In genomic region chr8:94740591-94740990, GRCm38 (mm10) we compare ENCODE assay signal across 29 mouse cellular contexts. TPM values are rescaled to one million over a fixed set of nuclear protein-coding genes. Genes with fewer than 3 reads are reported as not detected.
A peak's percentile ranks its signal among the peaks of the same experiment; 100 is the strongest.
DNase-seq lines count a peak whose midpoint lies in the region; ATAC-seq and TF ChIP-seq lines count a peak whose summit lies in the region.
"Had no signal": no experiment of that assay in that cellular context is flagged by ENCODE, and none has a peak within 500 bp of the region (broad histone marks: within the 10 kb centered on the region; RNA-seq: fewer than 3 reads in every experiment).

No protein-coding gene starts in this region.

- no peak overlapping the region for H3K27ac ChIP-seq in forebrain, embryonic 14.5 days (ENCODE audit: low read depth, low read length)
- no peak overlapping the region for H3K27ac ChIP-seq in forebrain, embryonic 13.5 days
- H3K27ac ChIP-seq in liver, embryonic 14.5 days, result no peak overlapping the region
- H3K27ac ChIP-seq in liver, embryonic 11.5 days (ENCODE audit: low read depth, low read length), result no peak overlapping the region
- H3K27ac ChIP-seq: embryonic facial prominence, embryonic 12.5 days; heart, embryonic 10.5 days; hindbrain, embryonic 15.5 days; kidney, postnatal 0 days; liver, embryonic 12.5 days; midbrain, embryonic 10.5 days; neural tube, embryonic 13.5 days had no signal

- TF ChIP-seq CTCF in liver, embryonic 14.5 days (IDR thresholded peaks at IDR 0.05; ENCODE audit: low read depth), result peak; percentile 40

- H3K27me3 ChIP-seq in forebrain, embryonic 14.5 days (replicated peaks; ENCODE audit: control insufficient read depth, insufficient read depth, low read length), result no peaks in the 10 kb centered on the region
- H3K27me3 ChIP-seq in forebrain, embryonic 13.5 days, result no peaks in the 10 kb centered on the region
- H3K27me3 ChIP-seq in liver, embryonic 14.5 days (ENCODE audit: control insufficient read depth, insufficient read depth, low read length), result no peaks in the 10 kb centered on the region; the same call in 1 of the 2 replicates
- H3K27me3 ChIP-seq in liver, embryonic 11.5 days (replicated peaks; ENCODE audit: control insufficient read depth, insufficient read depth, low read length), result no peaks in the 10 kb centered on the region
- H3K27me3 ChIP-seq: embryonic facial prominence, embryonic 12.5 days; hindbrain, embryonic 15.5 days; neural tube, embryonic 13.5 days; Patski had no signal

- no peak for TF ChIP-seq EP300 in liver, embryonic 14.5 days (IDR thresholded peaks at IDR 0.05; ENCODE audit: low read depth)

- no peaks in the 10 kb centered on the region for H3K36me3 ChIP-seq in forebrain, embryonic 14.5 days (ENCODE audit: control insufficient read depth, insufficient read depth, low read length)
- no peaks in the 10 kb centered on the region for H3K36me3 ChIP-seq in forebrain, embryonic 13.5 days (ENCODE audit: poor library complexity, severe bottlenecking)
- no peaks in the 10 kb centered on the region for H3K36me3 ChIP-seq in liver, embryonic 14.5 days (replicated peaks; ENCODE audit: control insufficient read depth, insufficient read depth, low read depth)
- no peaks in the 10 kb centered on the region for H3K36me3 ChIP-seq in liver, embryonic 11.5 days (ENCODE audit: control insufficient read depth, insufficient read depth, low read length)
- H3K36me3 ChIP-seq: embryonic facial prominence, embryonic 12.5 days; heart, embryonic 10.5 days; hindbrain, embryonic 15.5 days; liver, embryonic 12.5 days; midbrain, embryonic 10.5 days; neural tube, embryonic 13.5 days had no signal

- WGBS in forebrain, embryonic 14.5 days, result 89% methylated on average over 3 of the region's 3 CpGs
- 89% methylated on average over 3 of the region's 3 CpGs for WGBS in forebrain, embryonic 13.5 days
- WGBS in liver, embryonic 14.5 days (ENCODE audit: insufficient replicate concordance), result 72% methylated on average over 3 of the region's 3 CpGs
- 78% methylated on average over 3 of the region's 3 CpGs for WGBS in liver, embryonic 11.5 days

- H3K9me3 ChIP-seq in forebrain, embryonic 14.5 days (replicated peaks; ENCODE audit: control insufficient read depth, low read length), result no peaks in the 10 kb centered on the region
- no peaks in the 10 kb centered on the region for H3K9me3 ChIP-seq in forebrain, embryonic 13.5 days (replicated peaks)
- peaks cover 2% of the 10 kb centered on the region; the same call in 1 of the 2 replicates for H3K9me3 ChIP-seq in liver, embryonic 14.5 days (ENCODE audit: control insufficient read depth, low read length)
- H3K9me3 ChIP-seq in liver, embryonic 11.5 days (ENCODE audit: control insufficient read depth, low read length), result peaks cover 3% of the 10 kb centered on the region
- H3K9me3 ChIP-seq: embryonic facial prominence, embryonic 12.5 days; heart, embryonic 10.5 days; hindbrain, embryonic 15.5 days; liver, embryonic 12.5 days; midbrain, embryonic 10.5 days had no signal

- no peak overlapping the region for H3K9ac ChIP-seq in forebrain, embryonic 14.5 days (ENCODE audit: low read length)
- no peak overlapping the region for H3K9ac ChIP-seq in forebrain, embryonic 13.5 days
- no peak overlapping the region for H3K9ac ChIP-seq in liver, embryonic 14.5 days (replicated peaks)
- no peak overlapping the region for H3K9ac ChIP-seq in liver, embryonic 11.5 days (ENCODE audit: low read depth, low read length)
- H3K9ac ChIP-seq: embryonic facial prominence, embryonic 12.5 days; hindbrain, embryonic 15.5 days; liver, embryonic 12.5 days; neural tube, embryonic 13.5 days had no signal

- DNase-seq in forebrain, embryonic 14.5 days (ENCODE audit: low spot score), result peak; percentile 0
- no peak for DNase-seq in liver, embryonic 14.5 days (ENCODE audit: low read depth in 3 of 3, low spot score in 3 of 3)
- no peak for DNase-seq in liver, embryonic 11.5 days (ENCODE audit: low spot score)
- peak; percentile 7 to 14 for DNase-seq in B cell, adult 2 months
- DNase-seq in R1 (ENCODE audit: low read depth, low spot score), result peak; percentile 43
- DNase-seq in kidney, postnatal 14 days, result no peak
- no peak for DNase-seq in spleen, adult 18-20 months
- DNase-seq: adrenal gland, adult 8-10 months; cerebellum, adult 11-12 months; cerebellum, postnatal 14 days; gastrocnemius, postnatal 36 days; kidney, adult 2 months; right cerebral cortex, postnatal 4 days; thymus, postnatal 36 days had no signal

- ATAC-seq in forebrain, embryonic 14.5 days, result no peak
- no peak for ATAC-seq in forebrain, embryonic 13.5 days
- no peak for ATAC-seq in liver, embryonic 14.5 days (ENCODE audit: insufficient read depth)
- no peak for ATAC-seq in liver, embryonic 11.5 days (replicated peaks; ENCODE audit: low FRiP score)
- ATAC-seq: activated CD4-positive, CD25-positive, alpha-beta regulatory T cell, adult 4 months; liver, embryonic 12.5 days; midbrain, embryonic 16.5 days; Patski had no signal

- no peak overlapping the region for H3K4me3 ChIP-seq in forebrain, embryonic 14.5 days (ENCODE audit: low read depth, low read length)
- H3K4me3 ChIP-seq in forebrain, embryonic 13.5 days, result no peak overlapping the region
- no peak overlapping the region for H3K4me3 ChIP-seq in liver, embryonic 14.5 days (ENCODE audit: insufficient read depth in 1 of 2, low read depth in 2 of 2, low read length in 2 of 2)
- no peak overlapping the region for H3K4me3 ChIP-seq in liver, embryonic 11.5 days (ENCODE audit: low read depth, low read length)
- H3K4me3 ChIP-seq: embryonic facial prominence, embryonic 12.5 days; heart, embryonic 10.5 days; hindbrain, embryonic 15.5 days; liver, embryonic 12.5 days; midbrain, embryonic 10.5 days; myocyte; neural tube, embryonic 13.5 days had no signal

- no peak overlapping the region for H3K4me2 ChIP-seq in forebrain, embryonic 14.5 days (ENCODE audit: low read length)
- H3K4me2 ChIP-seq in forebrain, embryonic 13.5 days, result no peak overlapping the region
- H3K4me2 ChIP-seq in liver, embryonic 14.5 days (ENCODE audit: low read depth), result no peak overlapping the region
- H3K4me2 ChIP-seq in liver, embryonic 11.5 days, result no peak overlapping the region
- H3K4me2 ChIP-seq: embryonic facial prominence, embryonic 12.5 days; hindbrain, embryonic 15.5 days; liver, embryonic 12.5 days; neural tube, embryonic 13.5 days had no signal

- H3K4me1 ChIP-seq in forebrain, embryonic 14.5 days (ENCODE audit: control insufficient read depth, insufficient read depth, low read length), result no peaks in the 10 kb centered on the region
- no peaks in the 10 kb centered on the region for H3K4me1 ChIP-seq in forebrain, embryonic 13.5 days
- peaks cover 13 to 18% of the 10 kb centered on the region in 2 experiments for H3K4me1 ChIP-seq in liver, embryonic 14.5 days (replicated peaks; ENCODE audit: control insufficient read depth in 2 of 2, insufficient read depth in 2 of 2, low read length in 1 of 2)
- no peaks in the 10 kb centered on the region; the same call in none of the 2 replicates for H3K4me1 ChIP-seq in liver, embryonic 11.5 days (replicated peaks; ENCODE audit: control insufficient read depth, insufficient read depth, low read length)
- H3K4me1 ChIP-seq: embryonic facial prominence, embryonic 12.5 days; hindbrain, embryonic 15.5 days; midbrain, embryonic 10.5 days; neural tube, embryonic 13.5 days had no signal

RNA-seq across cellular contexts. Expression of gene Ccl22, which starts 4.8 kb away (rescaled TPM):
- polyA plus RNA-seq in forebrain, embryonic 14.5 days (2014; fragmentation: Nextera tagmentation; extraction: Ambion mirVana), result not detected in 2 replicates
- polyA plus RNA-seq in forebrain, embryonic 13.5 days (2015; fragmentation: Nextera tagmentation; extraction: Ambion mirVana), result not detected in 2 replicates
- 0.17 and 0.19 TPM in 2 replicates for polyA plus RNA-seq in liver, embryonic 14.5 days (2012; rRNA removed)
- polyA plus RNA-seq in liver, embryonic 14.5 days (2014; fragmentation: Nextera tagmentation; extraction: Ambion mirVana), result 0.22 and 0.45 TPM in 2 replicates
- polyA plus RNA-seq in liver, embryonic 11.5 days (2014; fragmentation: Nextera tagmentation; extraction: Ambion mirVana), result not detected in 2 replicates
- polyA plus RNA-seq: embryonic facial prominence, embryonic 12.5 days; forebrain, embryonic 11.5 days; heart, embryonic 10.5 days; hindbrain, embryonic 15.5 days; kidney, postnatal 0 days; limb, embryonic 11.5 days; lung, embryonic 16.5 days; midbrain, embryonic 10.5 days; midbrain, embryonic 16.5 days; myocyte; neural tube, embryonic 13.5 days; Patski had no signal

RNA-seq across cellular contexts. Expression of gene Cx3cl1, which starts 31.2 kb away (rescaled TPM):
- 11.2 and 18.4 TPM in 2 replicates for polyA plus RNA-seq in forebrain, embryonic 14.5 days (2014; fragmentation: Nextera tagmentation; extraction: Ambion mirVana)
- 6.9 and 8.6 TPM in 2 replicates for polyA plus RNA-seq in forebrain, embryonic 13.5 days (2015; fragmentation: Nextera tagmentation; extraction: Ambion mirVana)
- 0.11 and 0.12 TPM in 2 replicates for polyA plus RNA-seq in liver, embryonic 14.5 days (2012; rRNA removed)
- 0.33 and 0.34 TPM in 2 replicates for polyA plus RNA-seq in liver, embryonic 14.5 days (2014; fragmentation: Nextera tagmentation; extraction: Ambion mirVana)
- polyA plus RNA-seq in liver, embryonic 11.5 days (2014; fragmentation: Nextera tagmentation; extraction: Ambion mirVana), result 0.53 and 0.78 TPM in 2 replicates
- polyA plus RNA-seq: activated CD4-positive, CD25-positive, alpha-beta regulatory T cell, adult 4 months had no signal

RNA-seq across cellular contexts. Expression of gene Pllp, which starts 44.5 kb away (rescaled TPM):
- polyA plus RNA-seq in forebrain, embryonic 14.5 days (2014; fragmentation: Nextera tagmentation; extraction: Ambion mirVana), result 0.71 and 1.2 TPM in 2 replicates
- polyA plus RNA-seq in forebrain, embryonic 13.5 days (2015; fragmentation: Nextera tagmentation; extraction: Ambion mirVana), result 0.55 and 0.63 TPM in 2 replicates
- polyA plus RNA-seq in liver, embryonic 14.5 days (2012; rRNA removed), result 0.36 and 0.52 TPM in 2 replicates
- 0.85 TPM in 2 replicates for polyA plus RNA-seq in liver, embryonic 14.5 days (2014; fragmentation: Nextera tagmentation; extraction: Ambion mirVana)
- 3.4 and 4.5 TPM in 2 replicates for polyA plus RNA-seq in liver, embryonic 11.5 days (2014; fragmentation: Nextera tagmentation; extraction: Ambion mirVana)

Comparison
In these comparisons a context has a peak if more than half of its experiments do, and no peak if none do; other contexts are left out.
1. DNase-seq: peak in forebrain, embryonic 14.5 days (single experiment), B cell, adult 2 months (2 of 2) and R1 (single experiment); none in liver, embryonic 14.5 days (0 of 3), liver, embryonic 11.5 days (single experiment), kidney, postnatal 14 days (single experiment) and spleen, adult 18-20 months (0 of 2).